Mouse (Mus musculus) urinary bladder, adult 2 months (tissue): ENCODE measurements around the gene Nat8. TPM values are rescaled to one million over a fixed set of nuclear protein-coding genes. Genes with fewer than 3 reads are reported as not detected.
"Not testable (repeated sequence)": the region's sequence is repeated elsewhere in the genome, so short reads cannot be mapped to it uniquely, and the experiment has no call there.

Experiments
- DNase-seq: peaks from one replicate; pipeline ENCODE4 v3.0.0; 2022; ENCODE audit warnings: low spot score
- polyA plus RNA-seq: library from polyadenylated mRNA; depleted of rRNA; stranded (reverse); fragments of >200 nt; gene quantifications from 2 replicates; pipeline ENCODE4 v1.2.3, GENCODE M21; 2012; rRNA removed

The Nat8 gene
- polyA plus RNA-seq = 1.5 and 2.0 TPM in 2 replicates

GRCm38 (mm10) chr6:85831796-85832321 lies at the start of gene Nat8:
TSS of gene Nat8 (minus strand) at chr6:85832082.
- DNase-seq = no peak

DNA sequence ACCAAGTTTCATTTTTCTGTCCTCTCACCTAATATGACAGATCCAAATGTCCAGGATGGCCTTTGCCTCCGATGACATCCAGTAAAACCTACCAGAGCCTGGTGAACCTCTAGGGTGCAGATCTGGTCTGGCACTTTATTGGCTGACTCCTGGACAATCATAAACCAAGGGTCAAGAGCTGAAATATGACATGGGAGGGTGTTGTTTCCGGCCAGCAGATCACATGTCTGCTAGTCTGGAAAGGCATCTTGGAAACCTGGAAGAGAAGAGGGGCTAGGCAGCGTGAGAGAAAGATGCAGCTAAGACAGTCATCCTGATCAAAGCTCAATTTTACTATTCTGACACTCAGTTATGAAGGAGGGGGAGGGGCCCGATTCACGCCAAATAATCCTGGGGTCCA lies 37.1 kb upstream of the Nat8 start, which contains the start of gene Nat8f2:
Gene Nat8f2, minus strand, starts transcription at position 153 of the 400 bp plus-strand sequence.
- DNase-seq = not testable (repeated sequence)

- no peak for DNase-seq
These were observed 36.1 kb upstream of the Nat8 start for GRCm38 (mm10) chr6:85867726-85868690.

DNA sequence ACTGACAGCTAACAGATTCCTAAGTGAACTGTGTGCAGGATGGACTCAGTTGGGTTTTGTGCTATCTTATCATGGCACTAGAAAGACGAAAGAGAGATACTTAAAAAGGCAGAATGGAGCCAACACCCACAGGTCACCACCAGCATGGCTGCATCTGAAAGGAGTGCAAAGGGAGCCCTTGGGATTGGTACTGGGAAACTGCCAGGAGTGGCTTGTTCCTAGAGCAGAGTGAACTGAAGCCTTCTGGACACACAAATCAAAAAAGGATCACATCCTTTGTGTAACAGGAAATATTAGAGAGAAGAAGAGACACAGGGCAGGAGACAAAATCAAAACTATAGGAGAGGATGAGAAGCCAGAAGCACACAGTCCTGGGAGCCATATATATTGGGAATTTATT lies 35.1 kb upstream of the Nat8 start:
- not testable (repeated sequence) for DNase-seq

GRCm38 (mm10) chr6:85866166-85866565 lies 34.3 kb upstream of the Nat8 start:
- not testable (repeated sequence) for DNase-seq

- DNase-seq = not testable (repeated sequence)
These were observed 33.2 kb upstream of the Nat8 start for GRCm38 (mm10) chr6:85864900-85865639.

GRCm38 (mm10) chr6:85863840-85864239 lies 32.0 kb upstream of the Nat8 start:
- no peak for DNase-seq

GRCm38 (mm10) chr6:85863136-85863535 lies 31.3 kb upstream of the Nat8 start:
- no peak for DNase-seq

DNA sequence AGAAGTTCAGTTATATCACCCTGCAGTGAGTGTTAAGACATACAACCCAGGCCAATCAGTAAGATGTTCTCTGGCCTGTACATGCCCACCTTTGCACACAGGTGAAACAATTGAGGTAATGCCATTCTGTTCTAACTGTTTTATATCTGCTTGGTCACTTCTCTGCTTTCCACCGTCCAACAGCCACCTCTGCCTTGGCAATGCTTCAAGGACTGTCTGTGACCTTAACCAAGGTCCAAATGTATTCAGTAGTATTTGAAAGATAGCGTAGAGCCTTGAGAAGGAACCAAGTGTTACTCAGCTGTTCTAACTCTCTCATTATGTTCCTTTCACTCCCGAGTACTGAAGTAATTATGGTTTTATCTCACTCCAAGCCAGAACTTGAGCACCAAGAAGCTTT lies 30.7 kb upstream of the Nat8 start:
- no peak for DNase-seq

GRCm38 (mm10) chr6:85861247-85861646 lies 29.4 kb upstream of the Nat8 start:
- DNase-seq = no peak

GRCm38 (mm10) chr6:85856194-85856678 lies 24.4 kb upstream of the Nat8 start:
- no peak for DNase-seq

DNA sequence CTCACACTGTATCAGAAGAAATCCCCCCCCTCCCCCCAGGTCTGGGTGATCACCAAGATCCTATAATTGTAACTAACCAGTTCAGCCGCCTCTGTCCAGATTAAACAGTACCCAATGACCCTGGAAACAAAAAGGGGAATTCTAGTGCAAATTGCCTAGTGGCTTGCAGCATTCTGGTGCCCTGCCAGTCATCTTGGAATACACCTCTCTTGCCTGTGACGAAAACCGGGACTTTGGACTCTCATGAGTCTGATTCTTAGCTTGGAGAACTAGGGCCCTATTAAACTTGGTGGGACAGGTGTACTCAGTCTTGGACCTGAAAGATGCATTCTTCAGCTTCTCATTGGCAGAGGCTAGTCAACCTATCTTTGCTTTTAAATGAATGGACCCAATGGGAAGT lies 21.6 kb upstream of the Nat8 start:
- DNase-seq = no peak

DNA sequence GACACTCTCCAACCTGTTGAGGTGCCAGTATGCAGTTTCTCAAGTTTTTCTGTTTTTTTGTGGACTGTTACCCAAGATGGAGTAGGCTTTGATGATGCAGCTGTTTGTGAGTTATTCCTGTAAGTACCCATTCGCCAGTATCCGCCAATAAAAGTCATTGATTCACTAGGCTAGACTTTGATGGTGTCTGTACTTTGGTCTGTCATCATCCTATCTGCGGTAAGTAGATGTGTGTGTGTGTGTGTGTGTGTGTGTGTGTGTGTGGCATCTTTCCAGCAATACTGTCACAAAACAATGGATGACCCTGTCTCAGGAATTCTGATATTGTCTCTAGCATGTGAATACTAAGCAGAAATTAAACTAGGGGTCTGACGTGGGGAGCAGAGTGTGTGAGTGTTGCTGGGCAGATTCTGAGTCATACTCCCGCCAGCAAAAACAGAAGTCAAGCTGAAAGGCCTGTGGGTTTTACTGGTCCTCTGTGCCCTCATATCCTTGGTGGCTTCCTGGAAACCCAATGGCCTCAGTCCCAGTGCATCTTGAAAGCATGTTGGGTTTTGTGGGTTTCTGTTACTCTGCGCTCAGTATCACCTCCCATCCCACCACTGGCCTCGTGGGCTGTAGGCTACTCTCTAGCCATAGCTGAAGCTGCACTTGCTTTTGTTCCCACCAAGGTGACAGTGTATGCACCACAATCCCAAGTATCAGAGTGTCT lies 19.3 kb upstream of the Nat8 start:
- no peak for DNase-seq

- no peak for DNase-seq
These were observed 17.4 kb upstream of the Nat8 start for GRCm38 (mm10) chr6:85849240-85849639.

GRCm38 (mm10) chr6:85848140-85848539 lies 16.3 kb upstream of the Nat8 start:
- DNase-seq = no peak

DNA sequence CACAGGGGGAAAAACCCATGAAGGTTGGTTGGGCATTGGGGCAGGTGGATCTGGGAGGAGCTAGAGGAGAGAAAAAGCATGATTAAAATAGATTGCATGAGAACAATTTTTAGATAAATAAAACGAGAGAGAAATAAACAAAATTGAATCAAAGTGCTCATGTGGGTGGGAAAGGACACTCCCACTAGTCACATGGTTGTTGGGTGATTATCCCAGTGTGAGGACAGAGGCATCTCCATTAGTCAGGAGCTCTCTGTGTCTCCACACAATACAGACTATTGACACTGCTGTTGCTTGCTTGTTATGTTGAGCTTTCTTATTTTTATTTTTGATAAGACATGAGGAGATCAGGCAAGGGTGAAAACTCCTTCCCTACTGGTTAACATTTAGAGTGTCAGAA lies 15.0 kb upstream of the Nat8 start:
- no peak for DNase-seq

- DNase-seq = not testable (repeated sequence)
These were observed 12.0 kb upstream of the Nat8 start for GRCm38 (mm10) chr6:85843677-85844458.

GRCm38 (mm10) chr6:85839982-85840381 lies 8.1 kb upstream of the Nat8 start:
- DNase-seq = no peak

GRCm38 (mm10) chr6:85838674-85839073 lies 6.8 kb upstream of the Nat8 start:
- no peak for DNase-seq

DNA sequence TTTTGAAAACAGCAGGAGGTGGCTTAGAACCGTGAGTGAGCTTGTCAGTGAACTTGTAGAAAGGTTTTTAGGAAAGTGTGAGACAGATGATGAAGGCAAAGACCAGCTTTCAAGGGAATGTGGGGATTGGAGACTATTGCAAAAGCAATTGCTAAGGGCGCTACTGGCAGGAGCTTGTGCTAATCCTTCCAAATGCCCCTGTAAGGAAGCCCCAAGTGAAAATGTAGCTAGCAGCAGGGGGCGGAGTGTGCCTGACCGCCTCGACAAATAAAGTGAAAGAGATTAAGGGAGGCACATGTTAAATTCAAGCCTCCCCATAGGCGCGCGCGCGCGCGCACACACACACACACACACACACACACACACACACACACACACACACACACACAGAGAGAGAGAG lies 5.4 kb upstream of the Nat8 start:
- not testable (repeated sequence) for DNase-seq

DNA sequence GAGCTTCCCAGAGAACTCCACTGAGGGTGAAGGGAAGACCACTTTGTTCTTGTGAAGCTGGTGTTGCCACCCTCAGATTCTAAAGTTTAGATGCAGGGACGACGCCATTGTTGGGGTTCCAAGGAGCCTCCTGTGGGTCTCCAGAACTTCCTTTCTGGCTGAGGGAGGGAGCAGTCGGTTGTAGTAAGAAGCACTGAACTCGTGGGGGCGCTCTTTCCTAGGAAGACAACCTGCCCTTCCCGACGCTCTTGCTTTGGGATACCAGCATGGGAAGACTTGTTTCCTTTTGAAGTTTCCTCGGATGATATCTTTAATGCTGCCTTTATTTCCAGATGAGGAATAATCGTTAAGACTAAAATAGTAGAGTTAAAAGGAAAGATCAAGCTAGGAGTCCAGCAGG lies 4.9 kb upstream of the Nat8 start:
- not testable (repeated sequence) for DNase-seq
